Mouse (Mus musculus) common myeloid progenitor, adult 5-6 weeks (primary cell): ENCODE measurements around the gene Gm9758. TPM values are rescaled to one million over a fixed set of nuclear protein-coding genes. Genes with fewer than 3 reads are reported as not detected.

ENCODE experiments used
- total RNA-seq: library from RNA; stranded (forward); fragments of 200-1000, 187-1606 nt; gene quantifications from 2 replicates; pipeline ENCODE4 v1.2.3, GENCODE M21; 2017

Gene Gm9758
- total RNA-seq, 1 experiment from 2014 or later: not detected

Other genes starting within 250 kb of the Gm9758 start
- not detected in 2 replicates for gene Speer4e, start 23.5 kb upstream of the Gm9758 start, total RNA-seq
- gene Gm10354, start 64.0 kb upstream of the Gm9758 start, total RNA-seq: not detected in 2 replicates
- gene Gm17019, start 118.1 kb upstream of the Gm9758 start, total RNA-seq: not detected in 2 replicates